Mouse (Mus musculus): ENCODE data around the gene Kras. TPM values are rescaled to one million over a fixed set of nuclear protein-coding genes. Genes with fewer than 3 reads are reported as not detected.

The Kras gene
- total RNA-seq, 2 experiments from 2014 or later = 29.2 to 32.5 TPM

DNA sequence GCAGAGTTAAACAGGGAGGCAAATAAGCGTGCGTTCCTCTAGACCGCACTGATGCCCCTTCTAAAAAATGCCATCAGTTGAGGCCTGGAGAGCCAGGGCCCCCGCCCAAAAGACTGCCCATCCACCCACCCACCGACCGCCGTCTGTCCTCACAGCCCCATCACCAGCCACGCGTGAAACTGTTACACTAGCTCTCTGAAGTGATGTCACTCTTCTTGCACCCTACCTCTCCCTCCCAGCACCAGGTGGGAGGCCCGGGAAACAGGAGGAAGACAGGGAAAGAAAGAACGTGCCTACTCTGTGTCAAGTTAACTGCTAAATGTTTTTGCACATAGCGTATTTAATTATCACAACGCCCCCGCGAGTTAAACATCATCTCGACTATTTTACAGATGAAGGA, 781 bp upstream of the Kras start:
- intact Hi-C loops (cut with DNase I) = loop anchor here (2.0 kb wide), 1 partner anchor 90 kb away; no protein-coding TSS in a partner anchor
- DNase-seq = no peak

GRCm38 (mm10) chr6:145249291-145250184, 501 bp downstream of the Kras start:
- peak; percentile 64 to 75 for DNase-seq
- intact Hi-C loops (cut with DNase I) = loop anchor here (2.0 to 10.0 kb wide), 3 partner anchors 91 to 545 kb away; no protein-coding TSS in a partner anchor

- no peak for DNase-seq
- intact Hi-C loops (cut with DNase I) = loop anchor here (1.0 to 10.0 kb wide), 3 partner anchors 35 to 547 kb away; no protein-coding TSS in a partner anchor
Measured at GRCm38 (mm10) chr6:145247886-145248285, 2.2 kb downstream of the Kras start.

DNA sequence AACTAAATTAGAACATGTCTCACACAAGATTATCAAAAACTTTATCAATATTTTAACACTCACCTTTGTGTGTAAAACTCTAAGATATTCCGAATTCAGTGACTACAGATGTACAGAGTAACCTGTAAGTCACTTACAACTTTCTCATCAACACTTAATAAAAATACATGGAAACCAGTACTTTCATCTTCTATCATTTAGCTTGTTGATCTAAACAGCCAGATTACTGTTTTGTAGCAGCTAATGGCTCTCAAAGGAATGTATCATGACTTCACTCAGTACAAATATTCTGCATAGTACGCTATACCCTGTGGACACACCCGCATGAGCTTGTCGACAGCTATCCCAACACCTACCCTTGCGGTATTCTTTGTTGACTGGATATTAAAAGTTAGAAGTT, 3.2 kb downstream of the Kras start:
- no peak for DNase-seq
- intact Hi-C loops (cut with DNase I) = loop anchor here (1.0 to 10.0 kb wide), 3 partner anchors 34 to 548 kb away; no protein-coding TSS in a partner anchor

DNA sequence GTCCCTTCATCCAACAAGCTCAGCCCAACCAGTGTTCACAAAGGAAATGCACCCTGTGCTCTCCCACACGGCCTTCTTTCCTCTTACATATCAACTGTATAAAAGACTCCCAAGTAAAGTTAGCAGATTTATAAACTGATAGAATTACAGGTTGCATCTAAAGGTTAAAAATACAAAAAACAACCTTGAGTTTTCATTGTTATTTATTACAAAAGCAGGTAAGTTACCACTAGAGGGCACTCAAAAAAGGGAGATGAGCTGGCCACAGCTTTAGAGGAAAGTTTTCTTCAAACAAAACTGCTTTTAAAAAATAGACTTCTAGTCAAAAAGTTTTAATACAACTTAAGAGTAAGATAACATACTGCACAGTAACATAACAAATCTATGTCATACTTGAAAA, 7.5 kb downstream of the Kras start:
- DNase-seq = no peak
- intact Hi-C loops (cut with DNase I) = loop anchor here (1.0 to 10.0 kb wide), 2 partner anchors 99 to 552 kb away; no protein-coding TSS in a partner anchor

DNA sequence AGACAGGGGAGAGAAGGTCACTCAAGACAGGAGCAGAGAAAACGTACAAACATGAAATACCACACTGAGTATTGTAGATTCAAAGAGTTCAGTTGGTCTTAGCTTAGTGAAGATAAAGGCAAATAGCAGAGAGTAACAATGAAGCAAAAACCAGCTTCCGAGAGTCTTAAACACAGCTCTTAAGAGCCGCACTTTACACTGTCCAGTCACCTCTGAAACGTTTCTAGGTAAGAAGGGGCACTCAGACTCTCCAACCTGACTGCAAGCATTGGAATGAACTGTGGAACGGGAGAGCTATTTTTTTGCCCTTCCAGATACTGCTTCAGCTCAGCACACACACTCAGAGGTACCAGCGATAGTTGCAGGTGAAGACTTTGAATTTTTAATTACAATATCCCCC, 9.8 kb downstream of the Kras start:
- intact Hi-C loops (cut with DNase I) = loop anchor here (10.0 kb wide), 1 partner anchor 555 kb away; no protein-coding TSS in a partner anchor
- DNase-seq = no peak

DNA sequence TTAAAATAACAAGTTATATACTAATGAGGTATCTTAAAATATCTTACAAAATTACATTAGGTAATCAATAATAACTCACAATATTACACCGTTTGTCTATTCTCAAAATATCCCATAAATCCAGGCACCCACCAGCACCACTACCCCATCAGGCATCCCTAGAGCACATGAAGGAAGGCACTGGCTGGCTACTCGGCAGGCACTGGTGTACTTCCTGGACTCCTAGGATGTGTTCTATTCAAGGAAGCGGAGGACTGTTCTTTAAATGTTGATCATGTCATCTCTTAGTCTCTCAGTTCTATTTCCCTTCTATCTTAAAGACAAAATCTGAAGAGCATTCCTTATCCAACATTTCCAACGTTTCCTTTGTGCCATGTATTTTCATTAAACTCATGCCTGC, 12.9 kb downstream of the Kras start:
- intact Hi-C loops (cut with DNase I) = no loop called here
- no peak for DNase-seq

- intact Hi-C loops (cut with DNase I) = no loop called here
- no peak for DNase-seq
Measured at GRCm38 (mm10) chr6:145235367-145235766, 14.7 kb downstream of the Kras start.

GRCm38 (mm10) chr6:145234391-145234790, 15.6 kb downstream of the Kras start:
- DNase-seq = no peak
- intact Hi-C loops (cut with DNase I) = no loop called here

DNA sequence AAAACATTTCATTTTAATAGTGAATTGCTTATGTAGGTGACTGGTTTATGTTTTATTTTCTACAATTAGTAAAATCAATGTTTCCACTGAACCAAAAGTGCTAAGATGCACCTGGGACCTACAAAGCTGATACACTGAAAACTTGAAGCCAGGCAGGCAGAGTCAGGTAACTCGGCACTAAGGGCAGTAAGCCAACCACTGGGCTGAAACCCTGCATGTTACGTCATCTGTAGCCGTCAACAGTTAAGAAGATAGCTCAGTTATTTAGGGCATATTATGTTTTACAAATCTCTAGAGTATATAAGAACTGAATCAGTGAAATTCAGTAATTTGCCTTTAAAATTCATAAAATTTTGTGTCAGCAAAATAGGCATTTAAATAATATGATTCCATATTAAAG, 23.7 kb downstream of the Kras start:
- DNase-seq = no peak
- intact Hi-C loops (cut with DNase I) = no loop called here

DNA sequence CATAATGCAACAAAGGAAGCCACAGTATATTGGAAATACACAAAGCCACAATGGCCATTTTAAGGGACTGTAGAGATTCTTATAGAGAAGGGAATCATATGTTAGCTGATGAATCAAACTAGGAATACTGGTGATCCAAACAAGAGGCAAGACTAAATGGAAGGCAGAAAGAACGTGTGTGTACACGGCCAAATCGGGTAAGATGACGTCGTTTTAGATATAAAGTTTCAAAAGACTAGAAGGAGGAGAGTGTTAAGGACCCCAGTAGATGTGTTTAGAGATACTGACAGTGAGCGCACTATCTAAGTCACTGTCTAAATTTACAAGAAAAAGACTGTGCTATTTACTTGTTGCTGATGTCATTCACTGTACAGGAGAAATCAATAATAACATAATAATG, 25.8 kb downstream of the Kras start:
- no peak for DNase-seq
- intact Hi-C loops (cut with DNase I) = no loop called here

GRCm38 (mm10) chr6:145215826-145216225, 34.2 kb downstream of the Kras start:
- intact Hi-C loops (cut with DNase I) = no loop called here

DNA sequence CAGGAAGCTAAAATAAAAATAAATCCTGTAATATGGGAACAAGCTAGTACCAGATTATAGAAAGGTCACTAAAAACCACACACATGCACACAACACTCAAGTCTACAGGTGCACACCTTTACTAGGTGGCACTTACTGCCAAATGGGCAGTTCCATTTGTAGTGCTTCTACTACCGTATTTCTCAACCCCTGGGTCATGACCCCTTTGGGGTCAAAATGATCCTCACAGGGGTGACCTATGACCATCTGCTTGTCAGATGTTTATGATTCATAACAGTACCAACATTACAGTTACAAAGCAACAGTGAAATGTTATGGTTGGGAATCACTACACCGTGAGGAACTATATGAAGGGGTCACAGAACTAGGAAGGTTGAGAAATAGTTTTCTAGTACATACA, 36.1 kb downstream of the Kras start:
- DNase-seq = no peak
- intact Hi-C loops (cut with DNase I) = loop anchor here (1.0 kb wide), 1 partner anchor 33 kb away; no protein-coding TSS in a partner anchor

More at GRCm38 (mm10) chr6:145215826-145216225, 34.2 kb downstream of the Kras start:
- DNase-seq = no peak

DNA sequence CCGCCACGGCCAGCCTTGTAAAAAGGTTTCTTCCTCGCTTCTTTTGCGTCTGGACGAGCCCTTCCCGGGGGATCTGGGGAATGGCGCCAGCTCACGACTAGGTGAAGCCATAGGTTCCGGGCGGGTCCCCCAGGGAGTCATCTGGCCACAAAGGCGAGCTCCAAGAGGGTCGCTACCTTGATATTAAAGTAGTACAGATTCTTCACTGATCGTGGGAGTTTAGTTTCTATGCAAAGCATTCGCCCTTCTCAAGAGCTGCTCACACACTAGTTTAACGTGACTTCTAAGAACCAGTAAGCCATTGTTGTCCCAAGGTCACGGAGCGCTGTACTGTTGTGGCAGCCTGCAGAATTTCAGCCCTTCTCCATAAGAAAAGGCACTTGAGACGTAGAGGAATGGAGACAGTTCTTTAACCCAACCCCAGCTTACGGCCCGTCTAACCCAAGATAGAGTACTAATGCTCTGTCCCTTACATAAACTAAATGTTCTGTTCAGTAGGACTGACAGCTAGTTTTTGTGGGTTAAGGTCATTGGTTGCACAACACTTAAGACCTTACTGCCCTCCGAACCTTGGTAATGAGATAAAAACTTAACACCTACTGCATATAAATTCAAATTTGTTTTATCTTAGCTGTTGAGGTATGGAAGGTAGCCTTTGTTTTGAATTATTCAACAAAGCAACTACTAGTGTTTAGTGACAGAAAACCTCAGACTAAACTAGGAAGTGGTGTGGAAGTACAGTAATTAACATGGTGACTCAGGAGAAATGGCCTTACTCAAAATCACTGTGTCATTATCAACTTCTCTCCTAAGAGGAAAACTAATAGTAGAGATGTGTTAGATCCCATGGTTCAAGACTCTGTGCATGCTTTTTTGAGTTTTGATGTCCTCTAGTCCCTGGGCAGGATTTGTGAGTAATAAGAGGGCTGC, 38.4 kb downstream of the Kras start:
- no peak for DNase-seq
- intact Hi-C loops (cut with DNase I) = loop anchor here (1.0 kb wide), 1 partner anchor 131 kb away; no protein-coding TSS in a partner anchor

DNA sequence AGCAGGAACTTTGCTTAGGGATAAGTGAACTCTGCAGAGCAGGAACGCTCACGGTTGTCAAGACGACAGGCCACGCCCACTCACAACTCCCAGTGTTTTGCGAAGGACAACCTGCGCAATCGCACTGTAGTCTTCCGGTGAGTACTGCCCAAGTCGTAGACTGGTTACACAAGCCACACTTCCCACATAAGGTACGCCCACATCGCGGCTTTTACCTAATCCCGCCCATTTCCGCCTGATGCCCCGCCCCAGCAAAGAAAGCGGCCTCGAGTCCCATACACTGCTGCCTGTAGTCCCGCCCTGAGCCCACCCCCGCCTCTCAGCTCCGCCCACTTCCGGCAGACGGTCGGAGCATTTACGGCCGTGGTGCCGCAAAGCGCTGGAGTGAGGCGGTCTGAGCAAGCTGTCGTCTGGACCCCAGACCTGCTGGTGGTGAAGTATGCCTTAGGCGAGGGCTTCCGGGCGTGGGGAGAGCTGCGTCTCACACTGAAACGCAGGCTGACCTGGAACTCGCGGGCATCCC, 39.2 kb downstream of the Kras start, which contains the start of the genes Casc1 and Etfrf1:
Gene Casc1, minus strand, starts transcription at position 190 of the 523 bp plus-strand sequence.
Gene Etfrf1, plus strand, starts transcription at position 319 of the 523 bp plus-strand sequence.
- peak; percentile 95 to 98 for DNase-seq
- intact Hi-C loops (cut with DNase I) = loop anchor here (1.0 kb wide), 1 partner anchor 131 kb away; no protein-coding TSS in a partner anchor

DNA sequence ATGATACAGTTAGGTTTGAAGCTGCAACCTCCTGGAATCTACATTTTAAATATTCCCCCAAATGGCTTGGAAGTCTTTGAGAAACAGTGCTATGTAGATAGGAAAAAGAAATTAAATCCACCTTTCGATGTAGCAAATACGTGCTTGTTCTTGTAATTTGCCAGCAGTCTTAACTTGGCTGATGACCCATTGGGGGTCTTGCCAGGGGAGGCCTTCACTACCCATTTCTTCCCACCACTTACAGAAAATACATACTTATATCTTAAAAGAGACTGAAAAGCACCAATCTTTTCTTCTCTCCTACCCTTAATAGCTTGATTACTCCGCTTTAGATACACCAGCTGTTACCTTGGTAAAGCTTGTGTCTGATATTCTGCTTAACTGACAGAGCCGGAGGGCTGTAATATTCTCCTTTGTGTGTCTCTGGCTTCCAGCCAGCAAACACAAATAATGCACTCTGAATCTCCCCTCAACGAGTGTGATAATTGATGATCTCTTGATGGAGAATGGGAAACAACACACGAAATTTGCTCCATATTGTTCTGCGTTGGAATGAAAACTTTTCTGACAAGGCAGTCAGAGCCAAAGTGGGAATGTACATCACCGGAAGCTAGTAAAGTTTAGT, 39.9 kb downstream of the Kras start:
- DNase-seq = no peak
- intact Hi-C loops (cut with DNase I) = no loop called here

DNA sequence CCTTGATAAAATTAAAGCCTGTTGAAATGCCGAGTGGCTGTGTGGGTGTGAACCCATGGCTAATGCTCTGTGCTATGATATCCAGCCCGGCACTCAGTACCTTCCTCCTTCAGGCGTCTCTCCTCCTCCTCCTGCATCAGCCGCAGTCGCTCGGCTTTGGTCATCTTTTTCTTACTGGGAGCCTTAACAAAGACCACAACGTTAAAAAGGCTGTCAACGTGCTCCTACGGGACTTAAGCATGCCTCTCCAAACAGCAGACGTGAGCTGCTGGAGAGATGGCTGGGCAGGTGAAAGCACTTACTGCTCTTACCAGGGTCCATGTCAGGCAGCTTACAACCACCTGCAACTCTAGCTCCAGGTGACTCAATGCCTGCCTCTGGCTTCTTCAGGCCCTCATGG, 44.9 kb downstream of the Kras start:
- DNase-seq = no peak
- intact Hi-C loops (cut with DNase I) = no loop called here

- intact Hi-C loops (cut with DNase I) = no loop called here
- no peak for DNase-seq
Measured at GRCm38 (mm10) chr6:145204440-145204839, 45.6 kb downstream of the Kras start.

GRCm38 (mm10) chr6:145202432-145203125, 47.5 kb downstream of the Kras start:
- intact Hi-C loops (cut with DNase I) = no loop called here
- DNase-seq = no peak

Data from heart, postnatal 36 days (tissue).